Mouse (Mus musculus) midbrain, embryonic 13.5 days (tissue): ENCODE data around the gene Gpr137. TPM values are rescaled to one million over a fixed set of nuclear protein-coding genes. Genes with fewer than 3 reads are reported as not detected.
A peak's percentile ranks its signal among the peaks of the same experiment; 100 is the strongest.
"Not testable (repeated sequence)": the region's sequence is repeated elsewhere in the genome, so short reads cannot be mapped to it uniquely, and the experiment has no call there.

Experiments
- ATAC-seq: fragments of 200-750 bp; cut with Nextera tagmentation; 2 replicates; pipeline ENCODE4 v1.8.0; 2017; ENCODE audit warnings: mild to moderate bottlenecking, moderate TSS enrichment, moderate library complexity
- H3K27ac ChIP-seq: fragments of 300-500 bp; sonication (generic); 2 replicates; pipeline ENCODE4 v1.5.1; 2015; ENCODE audit warnings: inconsistent platforms, mild to moderate bottlenecking, moderate library complexity
- H3K27me3 ChIP-seq: fragments of 300-500 bp; sonication (generic); 2 replicates; pipeline ENCODE4 v1.6.1; 2015; ENCODE audit warnings: mild to moderate bottlenecking, inconsistent platforms
- H3K36me3 ChIP-seq: fragments of 300-500 bp; sonication (generic); 2 replicates; pipeline ENCODE4 v1.6.1; 2015; ENCODE audit warnings: mild to moderate bottlenecking, inconsistent platforms
- H3K4me1 ChIP-seq: fragments of 300-500 bp; sonication (generic); replicated peaks from 2 replicates; pipeline ENCODE4 v1.6.1; 2015; ENCODE audit warnings: inconsistent platforms
- H3K4me2 ChIP-seq: fragments of 300-500 bp; sonication (generic); replicated peaks from 2 replicates; pipeline ENCODE4 v1.6.1; 2015; ENCODE audit warnings: moderate library complexity, mild to moderate bottlenecking, inconsistent platforms
- H3K4me3 ChIP-seq: fragments of 300-500 bp; sonication (generic); replicated peaks from 2 replicates; pipeline ENCODE4 v1.5.1; 2015; ENCODE audit warnings: mild to moderate bottlenecking, inconsistent platforms
- H3K9ac ChIP-seq: fragments of 300-500 bp; sonication (generic); replicated peaks from 2 replicates; pipeline ENCODE4 v1.6.1; 2015; ENCODE audit warnings: mild to moderate bottlenecking, inconsistent platforms
- H3K9me3 ChIP-seq: fragments of 300-500 bp; sonication (generic); 2 replicates; pipeline ENCODE4 v1.6.1; 2016; ENCODE audit warnings: mild to moderate bottlenecking, inconsistent platforms
- WGBS: fragments of 180-500 bp; shearing (Covaris S2); methylation state at CpG from one replicate; pipeline ENCODE4 v1.1.7; 2015; 5-methylcytosine and 5-hydroxymethylcytosine counted together
- polyA plus RNA-seq: library from polyadenylated mRNA; unstranded; fragments of >200 nt; fragmentation: Nextera tagmentation; extraction: Ambion mirVana; gene quantifications from 2 replicates; pipeline ENCODE4 v1.2.1, GENCODE M21; 2015

Gpr137 gene
- polyA plus RNA-seq, 1 experiment from 2014 or later, result 50.3 TPM

DNA sequence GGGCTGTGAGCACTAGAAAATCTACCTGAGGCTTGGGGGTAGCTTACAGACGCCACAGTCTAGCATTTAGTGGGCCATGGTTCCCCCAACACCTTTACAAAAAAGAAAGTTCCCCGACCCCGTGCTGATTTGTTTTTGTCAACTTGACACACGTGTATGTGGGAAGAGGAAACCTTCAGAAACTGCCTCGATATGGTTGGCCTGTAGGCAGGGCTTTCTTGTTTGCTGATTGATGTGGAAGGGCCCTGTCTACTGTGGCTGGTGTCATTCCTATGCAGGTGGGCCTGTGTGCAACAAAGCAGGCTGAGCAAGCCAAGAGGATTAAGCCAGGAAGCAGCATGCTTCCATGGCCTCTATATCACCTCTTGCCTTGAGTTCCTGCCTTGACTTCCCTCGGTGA, 29.2 kb downstream of the Gpr137 start:
- 91% methylated on average over 6 of the region's 6 CpGs for WGBS
- H3K4me2 ChIP-seq, result no peak overlapping the region
- no peak overlapping the region for H3K4me3 ChIP-seq
- H3K27me3 ChIP-seq, result no peaks in the 10 kb centered on the region
- no peak for ATAC-seq
- H3K9me3 ChIP-seq, result no peaks in the 10 kb centered on the region
- H3K9ac ChIP-seq, result no peak overlapping the region
- H3K4me1 ChIP-seq, result peaks cover 26% of the 10 kb centered on the region
- H3K27ac ChIP-seq, result no peak overlapping the region
- peaks cover 41% of the 10 kb centered on the region for H3K36me3 ChIP-seq

DNA sequence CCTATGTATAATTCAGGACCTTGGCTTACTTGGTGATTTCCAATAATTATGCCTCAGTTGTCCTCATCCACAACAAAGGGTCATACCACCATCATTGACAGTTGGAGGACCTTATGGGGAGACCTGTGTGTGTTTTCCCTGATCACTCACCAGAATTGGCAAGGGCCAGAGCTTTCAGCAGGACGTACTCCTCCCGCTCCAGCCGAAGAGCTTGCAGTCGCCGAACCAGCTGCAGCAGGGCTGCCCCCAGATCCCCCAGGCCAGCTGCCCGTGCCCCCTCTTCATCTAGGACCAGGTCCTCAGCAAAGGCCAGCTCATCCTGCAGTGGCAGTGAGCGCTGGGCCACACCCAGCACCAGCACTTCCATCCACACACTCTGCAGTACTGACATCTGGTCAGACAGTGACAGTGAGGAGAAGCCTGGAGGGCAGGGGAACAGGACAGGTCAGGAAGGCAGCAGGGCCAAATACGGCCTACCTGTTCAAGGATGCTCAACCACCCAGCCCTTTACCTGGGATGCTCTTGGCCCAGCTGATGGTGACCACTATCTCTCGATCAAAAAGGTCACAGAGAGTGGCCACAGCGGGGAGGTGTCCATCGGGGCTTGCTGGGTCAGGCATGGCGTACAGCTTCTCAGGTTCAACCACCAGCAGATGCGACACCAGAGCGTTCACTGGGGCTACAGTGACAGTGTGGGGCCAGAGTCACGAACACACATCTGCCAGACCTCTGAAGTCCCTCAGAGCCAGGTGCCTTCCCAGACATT, 29.9 kb downstream of the Gpr137 start:
- Histone ChIP-seq H3K9me3 (no peaks in the 10 kb centered on the region), H3K27me3 (no peaks in the 10 kb centered on the region), H3K4me3 (no peak overlapping the region), H3K27ac (no peak overlapping the region), H3K36me3 (peaks cover 41% of the 10 kb centered on the region), H3K4me2 (no peak overlapping the region), H3K4me1 (peaks cover 33% of the 10 kb centered on the region), H3K9ac (no peak overlapping the region)
- 93% methylated on average over 15 of the region's 15 CpGs for WGBS
- ATAC-seq, result no peak

DNA sequence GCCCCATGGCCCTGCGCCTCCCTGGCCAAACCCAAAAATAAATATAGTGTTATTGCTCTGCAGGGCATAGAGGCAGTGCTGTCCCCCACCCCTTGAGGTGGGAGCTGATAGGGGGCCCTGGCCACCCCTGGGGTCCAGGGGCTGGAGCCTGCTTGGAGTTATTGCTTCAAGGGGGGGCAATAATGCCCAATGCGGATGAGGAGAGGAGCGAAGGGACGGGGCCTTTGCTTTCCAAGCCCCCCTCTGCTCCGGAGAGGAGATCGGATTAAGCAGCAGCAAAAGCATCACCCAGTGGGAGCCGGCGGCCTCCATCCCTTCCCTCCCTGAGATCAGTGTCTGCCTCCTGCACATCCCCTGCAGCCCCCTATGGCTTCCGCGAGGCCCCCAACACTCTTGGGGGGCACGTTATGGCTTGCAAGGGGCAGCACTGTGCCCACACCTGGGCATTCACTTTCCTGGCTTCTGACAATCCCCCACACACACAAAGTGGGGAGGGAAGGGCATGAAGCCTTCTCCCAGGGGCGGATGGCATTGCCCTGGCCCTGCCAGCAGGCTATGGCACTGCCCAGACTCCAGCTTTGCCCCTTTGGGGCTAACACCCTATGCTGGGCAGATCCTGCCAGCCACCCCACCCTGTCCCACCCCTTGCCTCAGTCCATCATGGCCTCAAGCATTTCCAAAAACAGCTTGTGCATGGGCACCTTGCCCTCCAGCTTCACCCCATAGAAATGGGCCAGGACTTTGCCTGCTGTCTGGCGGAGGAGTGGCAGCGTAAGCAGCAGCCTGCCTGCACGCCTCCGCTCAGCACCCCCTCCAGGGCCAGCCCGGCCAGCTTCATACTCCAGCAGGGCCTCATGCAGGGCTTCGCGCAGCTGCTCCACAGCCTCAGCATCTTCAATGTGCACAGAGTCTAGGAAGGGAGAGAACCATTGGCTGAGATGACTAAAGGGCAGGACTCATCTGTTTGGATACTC, 30.9 kb downstream of the Gpr137 start:
- Histone ChIP-seq H3K27ac (no peak overlapping the region), H3K9ac (peak overlapping the region; percentile 48; the same call in 1 of the 2 replicates), H3K4me1 (peaks cover 36% of the 10 kb centered on the region), H3K4me2 (peak overlapping the region; percentile 81), H3K27me3 (no peaks in the 10 kb centered on the region), H3K9me3 (no peaks in the 10 kb centered on the region), H3K4me3 (peak overlapping the region; percentile 11; the same call in 1 of the 2 replicates), H3K36me3 (peaks cover 46% of the 10 kb centered on the region)
- 78% methylated on average over 19 of the region's 19 CpGs for WGBS
- ATAC-seq, result no peak

DNA sequence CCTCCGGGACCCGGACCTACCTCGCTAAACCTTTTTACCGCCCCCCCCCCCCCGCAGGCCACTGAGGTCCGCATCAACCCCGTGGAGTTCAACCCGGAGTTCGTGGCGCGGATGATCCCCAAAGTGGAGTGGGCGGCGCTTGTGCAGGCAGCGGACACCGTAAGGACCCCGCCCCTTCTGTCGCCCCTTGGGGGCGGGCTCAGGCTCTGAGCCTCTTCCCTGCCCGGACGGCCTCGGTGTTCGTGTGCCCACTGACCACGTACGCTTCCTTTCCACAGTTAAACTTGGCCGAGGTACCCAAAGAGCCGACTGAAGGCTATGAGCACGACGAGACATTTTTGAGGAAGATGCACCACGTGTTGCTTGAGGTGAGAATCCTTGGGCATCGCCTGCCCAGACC, 32.0 kb downstream of the Gpr137 start:
- not testable (repeated sequence) for H3K9me3 ChIP-seq, H3K27me3 ChIP-seq
- peak overlapping the region; percentile 64 for H3K4me3 ChIP-seq
- H3K9ac ChIP-seq, result peak overlapping the region; percentile 79
- H3K36me3 ChIP-seq, result peaks cover 55% of the 10 kb centered on the region
- H3K27ac ChIP-seq, result peak overlapping the region; percentile 95
- WGBS, result under 1% methylated on average over 28 of the region's 30 CpGs
- H3K4me2 ChIP-seq, result peak overlapping the region; percentile 81
- peaks cover 36% of the 10 kb centered on the region for H3K4me1 ChIP-seq
- ATAC-seq, result peak; percentile 27

DNA sequence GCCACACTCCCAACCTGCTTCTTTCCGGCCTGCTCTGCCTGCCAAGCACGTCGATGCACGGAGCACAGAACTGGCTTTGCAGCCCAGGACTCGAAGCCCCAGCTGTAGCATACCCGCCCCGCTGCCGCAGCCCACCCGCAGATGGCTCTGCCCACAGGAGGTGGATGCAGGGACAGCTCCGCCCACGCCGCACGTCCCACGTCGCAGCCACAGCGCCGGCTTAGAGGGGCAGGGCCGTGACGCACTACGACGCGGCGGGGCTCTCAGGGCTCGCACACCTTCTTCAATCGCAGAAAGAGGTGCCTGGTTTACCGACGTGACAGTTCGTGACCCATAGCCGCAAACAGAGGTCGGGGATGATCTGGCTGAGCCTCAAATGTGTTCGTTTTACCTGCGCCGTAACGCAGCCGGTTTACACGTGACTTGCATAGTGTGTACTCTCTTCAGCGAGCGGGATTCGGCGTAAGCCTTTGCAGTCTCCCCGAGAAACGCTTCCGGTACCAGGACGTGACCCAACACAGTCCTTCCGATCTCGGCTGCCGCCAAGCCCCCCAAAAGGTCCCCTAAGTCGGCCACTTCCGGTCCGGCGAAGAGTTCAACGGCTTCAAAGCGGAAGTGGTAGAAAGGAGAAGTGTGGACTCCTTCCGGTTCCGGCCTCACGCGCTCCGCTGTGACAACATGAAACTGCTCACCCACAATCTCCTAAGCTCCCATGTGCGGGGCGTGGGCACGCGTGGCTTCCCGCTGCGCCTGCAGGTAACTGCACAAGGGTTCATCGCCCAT, 32.6 kb downstream of the Gpr137 start, which contains the start of the genes Trmt112 and Prdx5:
TSS of gene Trmt112 (plus strand) at position 192 of the 783 bp plus-strand sequence.
TSS of gene Prdx5 (minus strand) at position 600 of the 783 bp plus-strand sequence.
- Histone ChIP-seq H3K9ac (peak within 1 kb of the TSS; percentile 79), H3K4me1 (peaks cover 36% of the 10 kb centered on the region), H3K27me3 (no peaks in the 10 kb centered on the region), H3K4me2 (peak within 1 kb of the TSS; percentile 81), H3K4me3 (peak within 1 kb of the TSS; percentile 64), H3K9me3 (no peaks in the 10 kb centered on the region), H3K27ac (peak within 1 kb of the TSS; percentile 95), H3K36me3 (peaks cover 61% of the 10 kb centered on the region)
- ATAC-seq, result peak; percentile 95
- WGBS, result under 1% methylated on average over 65 of the region's 65 CpGs

DNA sequence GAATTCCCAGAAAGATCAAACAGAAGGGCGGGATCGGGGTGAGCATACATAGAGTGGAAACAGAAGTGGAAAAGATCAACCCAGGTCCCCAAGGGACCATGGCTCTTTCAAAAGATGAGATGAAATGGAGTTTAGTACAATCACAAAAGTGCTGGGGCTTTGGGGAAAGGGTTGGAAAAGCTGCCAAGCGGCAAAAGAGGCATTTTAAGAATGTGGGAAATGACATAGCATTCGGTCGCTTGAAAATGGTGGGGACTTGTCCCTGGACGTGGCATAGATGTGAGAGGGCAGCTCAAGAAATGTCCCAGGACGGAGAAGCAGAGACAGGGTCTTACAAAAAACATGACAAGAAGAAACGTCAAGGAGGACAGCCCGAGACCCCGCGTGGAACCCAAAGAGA, 33.3 kb downstream of the Gpr137 start:
- H3K36me3 ChIP-seq, result peaks cover 62% of the 10 kb centered on the region
- H3K27ac ChIP-seq, result peak overlapping the region; percentile 95
- H3K4me3 ChIP-seq, result peak overlapping the region; percentile 64
- 13% methylated on average over 11 of the region's 11 CpGs for WGBS
- no peaks in the 10 kb centered on the region for H3K9me3 ChIP-seq
- H3K4me2 ChIP-seq, result peak overlapping the region; percentile 81
- H3K9ac ChIP-seq, result peak overlapping the region; percentile 79
- H3K27me3 ChIP-seq, result no peaks in the 10 kb centered on the region
- H3K4me1 ChIP-seq, result peaks cover 36% of the 10 kb centered on the region
- ATAC-seq, result no peak

DNA sequence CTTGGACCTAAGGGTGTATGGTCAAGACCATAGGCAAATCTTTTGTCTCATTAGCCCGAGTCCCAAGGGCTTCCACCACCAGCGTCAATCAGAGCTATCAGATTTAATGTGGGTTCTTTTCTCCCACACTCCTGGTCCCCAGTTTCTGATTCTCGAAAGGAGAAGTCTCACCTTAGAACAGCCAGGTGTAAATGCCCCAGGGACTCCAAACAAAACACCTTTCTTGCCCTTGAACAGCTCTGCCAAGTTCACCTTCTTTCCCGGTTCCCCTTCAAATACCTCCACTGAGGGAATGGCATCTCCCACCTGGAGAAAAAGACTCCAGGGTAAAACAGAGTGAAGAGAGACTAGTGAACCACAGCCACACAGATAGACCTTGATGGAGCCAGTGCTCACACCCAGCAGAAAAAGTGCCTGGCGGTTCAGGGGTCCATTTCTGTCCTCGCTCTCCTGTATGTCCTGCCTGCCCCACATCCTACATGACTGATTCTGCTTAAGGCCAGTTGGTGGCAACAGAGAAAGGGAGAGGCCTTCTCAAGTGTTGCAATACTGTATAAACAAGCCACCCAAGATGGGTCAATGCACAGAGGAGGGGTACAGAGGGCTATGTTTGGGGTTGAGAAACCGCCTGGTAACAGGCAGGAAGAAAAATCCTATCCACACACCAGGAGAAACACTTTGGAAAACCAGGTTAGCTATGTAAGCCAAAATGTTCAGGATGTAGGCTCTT, 34.3 kb downstream of the Gpr137 start:
- H3K27ac ChIP-seq, result no peak overlapping the region
- H3K4me1 ChIP-seq, result peaks cover 36% of the 10 kb centered on the region
- H3K4me2 ChIP-seq, result peak overlapping the region; percentile 81
- no peaks in the 10 kb centered on the region for H3K27me3 ChIP-seq
- 89% methylated on average over 7 of the region's 7 CpGs for WGBS
- ATAC-seq, result no peak
- peak overlapping the region; percentile 64; the same call in 1 of the 2 replicates for H3K4me3 ChIP-seq
- peak overlapping the region; percentile 79; the same call in 1 of the 2 replicates for H3K9ac ChIP-seq
- no peaks in the 10 kb centered on the region for H3K9me3 ChIP-seq
- H3K36me3 ChIP-seq, result peaks cover 56% of the 10 kb centered on the region

DNA sequence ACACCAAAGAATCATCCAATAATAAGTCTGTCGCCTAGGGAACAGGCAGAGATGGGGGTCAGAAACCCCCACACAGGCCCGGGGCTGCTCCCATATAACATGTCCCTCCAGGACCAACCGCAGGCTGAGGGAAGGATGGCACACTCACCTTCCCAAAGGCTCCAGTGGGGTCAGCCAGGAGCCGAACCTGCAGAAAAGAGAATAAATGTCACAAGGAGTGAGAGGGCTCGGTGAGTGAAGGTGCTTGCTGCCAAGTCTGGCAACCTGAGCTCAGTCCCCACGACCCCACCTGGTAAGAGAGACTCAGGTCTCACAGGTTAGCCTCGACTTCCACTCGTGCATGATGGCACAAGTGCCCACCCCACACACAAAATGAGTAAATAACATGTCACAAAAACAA, 35.2 kb downstream of the Gpr137 start:
- no peak for ATAC-seq
- peaks cover 48% of the 10 kb centered on the region for H3K36me3 ChIP-seq
- no peaks in the 10 kb centered on the region for H3K9me3 ChIP-seq
- no peak overlapping the region; the same call in 1 of the 2 replicates for H3K9ac ChIP-seq
- no peak overlapping the region for H3K4me3 ChIP-seq
- WGBS, result 91% methylated on average over 8 of the region's 8 CpGs
- H3K27ac ChIP-seq, result no peak overlapping the region
- H3K27me3 ChIP-seq, result no peaks in the 10 kb centered on the region
- H3K4me2 ChIP-seq, result no peak overlapping the region
- peaks cover 36% of the 10 kb centered on the region for H3K4me1 ChIP-seq

DNA sequence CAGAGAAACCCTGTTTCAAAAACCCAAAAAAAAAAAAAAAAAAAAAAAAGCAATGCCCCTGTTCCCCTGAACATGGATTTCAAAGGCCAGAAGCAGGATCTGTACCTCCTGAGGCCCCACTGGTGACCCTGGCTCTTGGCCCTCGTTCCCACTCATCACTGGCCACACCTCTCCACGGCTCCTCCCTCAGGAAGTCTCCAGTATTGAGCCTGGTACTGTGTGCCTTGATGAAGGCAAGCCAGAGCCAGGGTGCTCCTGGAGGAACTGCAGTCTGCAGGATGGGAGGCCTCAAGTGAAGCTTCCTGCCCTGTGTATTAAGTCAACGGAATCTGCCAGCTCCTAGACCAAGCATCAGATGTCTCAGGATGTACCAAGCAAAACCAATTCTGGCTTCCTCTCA, 36.1 kb downstream of the Gpr137 start:
- WGBS, result 95% methylated on average over 3 of the region's 3 CpGs
- no peak for ATAC-seq
- H3K27me3 ChIP-seq, result no peaks in the 10 kb centered on the region
- H3K9ac ChIP-seq, result no peak overlapping the region
- H3K36me3 ChIP-seq, result peaks cover 39% of the 10 kb centered on the region
- no peak overlapping the region for H3K4me2 ChIP-seq
- no peak overlapping the region for H3K27ac ChIP-seq
- no peaks in the 10 kb centered on the region for H3K9me3 ChIP-seq
- H3K4me3 ChIP-seq, result no peak overlapping the region
- H3K4me1 ChIP-seq, result peaks cover 29% of the 10 kb centered on the region

DNA sequence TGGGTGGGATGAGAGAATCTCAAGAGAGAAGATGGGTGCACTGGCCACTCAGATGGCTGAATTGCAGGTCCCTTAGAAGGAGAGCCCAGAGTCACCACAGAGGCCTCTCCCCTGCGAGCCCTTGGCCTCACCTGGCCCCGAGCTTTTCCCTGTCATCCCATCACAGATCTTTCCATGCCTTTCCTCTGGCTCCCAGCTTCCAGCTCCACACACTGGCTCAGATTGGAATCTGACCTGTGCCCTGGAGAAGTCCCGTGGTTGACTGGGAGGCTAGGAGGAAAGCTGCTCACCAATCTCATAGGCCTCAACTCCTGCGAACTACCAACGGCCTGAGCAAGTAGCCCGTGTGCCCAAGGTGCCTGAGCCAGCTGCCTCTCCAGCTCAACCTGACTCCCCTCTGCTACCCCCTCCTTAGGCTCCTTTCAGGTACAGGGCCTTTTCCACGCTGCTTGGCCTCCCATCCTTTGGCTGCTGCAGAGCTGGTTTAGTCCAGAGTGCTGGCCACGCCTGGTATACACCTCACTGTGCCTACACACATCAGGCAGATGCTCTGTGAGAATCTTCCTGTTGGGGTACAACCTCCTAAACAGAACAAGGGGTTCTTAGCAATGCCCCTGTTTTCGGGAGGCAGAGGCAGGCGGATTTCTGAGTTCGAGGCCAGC, 36.7 kb downstream of the Gpr137 start:
- no peak for ATAC-seq
- Histone ChIP-seq H3K27me3 (no peaks in the 10 kb centered on the region), H3K27ac (no peak overlapping the region), H3K4me1 (peaks cover 24% of the 10 kb centered on the region), H3K9me3 (no peaks in the 10 kb centered on the region), H3K4me2 (no peak overlapping the region), H3K9ac (no peak overlapping the region), H3K36me3 (peaks cover 36% of the 10 kb centered on the region), H3K4me3 (no peak overlapping the region)
- 90% methylated on average over 11 of the region's 11 CpGs for WGBS
